Mouse (Mus musculus): ENCODE measurements around the gene Vmn1r131. TPM values are rescaled to one million over a fixed set of nuclear protein-coding genes. Genes with fewer than 3 reads are reported as not detected.
"Not testable (repeated sequence)": the region's sequence is repeated elsewhere in the genome, so short reads cannot be mapped to it uniquely, and the experiment has no call there.

Vmn1r131 gene
- total RNA-seq (2021) = not detected
- long read RNA-seq, experiment 1 = 0 reads
- long read RNA-seq, experiment 2 = 0 reads

DNA sequence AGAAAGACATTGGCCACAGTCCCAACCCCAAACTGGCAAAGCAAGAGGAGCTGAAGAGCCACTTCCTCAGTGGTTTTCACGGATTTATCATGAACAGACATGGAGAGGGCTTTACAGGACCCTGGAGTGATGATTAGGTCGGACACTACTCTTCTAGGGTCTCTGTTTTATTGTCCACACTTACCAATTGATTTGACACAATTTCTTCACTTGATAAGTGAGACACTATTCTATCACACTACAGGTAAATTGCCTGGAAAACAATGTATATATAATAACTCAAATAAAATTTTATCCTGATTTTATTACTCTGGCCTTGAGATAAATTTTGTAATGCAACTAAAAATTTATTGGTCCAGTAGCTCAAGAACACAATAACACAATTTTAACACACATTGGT lies at the start of gene Vmn1r131:
Gene Vmn1r131 (minus strand): TSS at position 101 of the 400 bp plus-strand sequence.
- not testable (repeated sequence) for DNase-seq (ENCODE audit: low spot score in 2 of 2)

DNA sequence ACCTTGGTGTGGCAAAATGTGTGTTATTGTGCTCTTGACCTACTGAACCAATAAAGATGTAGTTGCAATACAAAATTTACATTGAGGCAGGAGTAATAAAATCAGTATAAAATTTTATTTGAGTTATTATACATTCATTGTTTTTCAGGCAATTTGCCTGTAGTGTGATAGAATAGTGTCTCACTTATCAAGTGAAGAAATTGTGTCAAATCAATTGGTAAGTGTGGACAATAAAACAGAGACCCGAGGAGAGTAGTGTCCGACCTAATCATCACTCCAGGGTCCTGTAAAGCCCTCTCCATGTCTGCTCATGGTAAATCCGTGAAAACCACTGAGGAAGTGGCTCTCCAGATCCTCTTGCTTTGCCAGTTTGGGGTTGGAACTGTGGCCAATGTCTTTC lies 34.4 kb downstream of the Vmn1r131 start, which contains the start of gene Vmn1r130:
Gene Vmn1r130 (plus strand): TSS at position 301 of the 400 bp plus-strand sequence.
- DNase-seq (ENCODE audit: low spot score in 2 of 2) = not testable (repeated sequence)

Other genes with a start within 250 kb of the Vmn1r131 start
- gene Vmn1r126, start 244.6 kb downstream of the Vmn1r131 start, total RNA-seq (2021) = not detected
- not detected for gene Vmn1r127, start 226.2 kb downstream of the Vmn1r131 start, total RNA-seq (2021)
- not detected for gene Vmn1r128, start 196.7 kb downstream of the Vmn1r131 start, total RNA-seq (2021)
- not detected for gene Vmn1r129, start 184.8 kb downstream of the Vmn1r131 start, total RNA-seq (2021)
- not detected for gene Gm6882, start 113.3 kb downstream of the Vmn1r131 start, total RNA-seq (2021)
- gene Vmn1r130, start 34.3 kb downstream of the Vmn1r131 start, total RNA-seq (2021) = not detected
- not detected for gene Vmn1r132, start 68.0 kb upstream of the Vmn1r131 start, total RNA-seq (2021)
- not detected for gene Gm4175, start 215.4 kb upstream of the Vmn1r131 start, total RNA-seq (2021)